Mouse (Mus musculus) hindbrain, embryonic 12.5 days (tissue): Measurements from ENCODE around the gene Cdyl2. TPM values are rescaled to one million over a fixed set of nuclear protein-coding genes. Genes with fewer than 3 reads are reported as not detected.

Source experiments
- ATAC-seq: fragments of 200-750 bp; cut with Nextera tagmentation; 2 replicates; pipeline ENCODE4 v1.8.0; 2017; ENCODE audit warnings: moderate TSS enrichment; ENCODE audit not compliant: low FRiP score
- H3K27ac ChIP-seq: fragments of 300-500 bp; sonication (generic); 2 replicates; pipeline ENCODE4 v1.5.1; 2016; ENCODE audit warnings: mild to moderate bottlenecking
- H3K27me3 ChIP-seq: fragments of 300-500 bp; sonication (generic); 2 replicates; pipeline ENCODE4 v1.6.1; 2016; ENCODE audit warnings: mild to moderate bottlenecking
- H3K36me3 ChIP-seq: fragments of 300-500 bp; sonication (generic); 2 replicates; pipeline ENCODE4 v1.6.1; 2016; ENCODE audit warnings: mild to moderate bottlenecking
- H3K4me1 ChIP-seq: fragments of 300-500 bp; sonication (generic); 2 replicates; pipeline ENCODE4 v1.6.1; 2016
- H3K4me2 ChIP-seq: fragments of 300-500 bp; sonication (generic); replicated peaks from 2 replicates; pipeline ENCODE4 v1.6.1; 2016; ENCODE audit warnings: mild to moderate bottlenecking
- H3K4me3 ChIP-seq: fragments of 300-500 bp; sonication (generic); 2 replicates; pipeline ENCODE4 v1.5.1; 2016; ENCODE audit warnings: mild to moderate bottlenecking
- H3K9ac ChIP-seq: fragments of 300-500 bp; sonication (generic); 2 replicates; pipeline ENCODE4 v1.6.1; 2016; ENCODE audit warnings: mild to moderate bottlenecking, moderate library complexity
- H3K9me3 ChIP-seq: fragments of 300-500 bp; sonication (generic); replicated peaks from 2 replicates; pipeline ENCODE4 v1.6.1; 2016; ENCODE audit warnings: mild to moderate bottlenecking
- WGBS: fragments of 180-500 bp; shearing (Covaris S2); methylation state at CpG from one replicate; pipeline ENCODE4 v1.1.7; 2016; 5-methylcytosine and 5-hydroxymethylcytosine counted together
- polyA plus RNA-seq: library from polyadenylated mRNA; unstranded; fragments of >200 nt; fragmentation: Nextera tagmentation; extraction: Ambion mirVana; gene quantifications from 2 replicates; pipeline ENCODE4 v1.2.1, GENCODE M21; 2016

The Cdyl2 gene
- polyA plus RNA-seq, 1 experiment from 2014 or later, result 7.0 TPM

- H3K4me1 ChIP-seq, result 0 out of 2 replicates have a peak, but pooled peaks cover 6% of the 10 kb centered on the region
- H3K36me3 ChIP-seq, result no peaks in the 10 kb centered on the region
- H3K4me2 ChIP-seq, result no peak overlapping the region
- no peaks in the 10 kb centered on the region for H3K9me3 ChIP-seq
- H3K27ac ChIP-seq, result no peak overlapping the region
- H3K4me3 ChIP-seq, result no peak overlapping the region
- no peaks in the 10 kb centered on the region for H3K27me3 ChIP-seq
- no peak for ATAC-seq
- no peak overlapping the region for H3K9ac ChIP-seq
Measured at GRCm38 (mm10) chr8:116616369-116616768, 116.4 kb downstream of the Cdyl2 start.

GRCm38 (mm10) chr8:116614901-116615300, 117.9 kb downstream of the Cdyl2 start:
- Histone ChIP-seq H3K4me2 (no peak overlapping the region), H3K27ac (no peak overlapping the region), H3K9me3 (no peaks in the 10 kb centered on the region), H3K27me3 (no peaks in the 10 kb centered on the region), H3K4me3 (no peak overlapping the region), H3K4me1 (no peaks in the 10 kb centered on the region), H3K9ac (no peak overlapping the region), H3K36me3 (no peaks in the 10 kb centered on the region)
- ATAC-seq, result no peak
- WGBS, result 79% methylated on average over 7 of the region's 7 CpGs

- Histone ChIP-seq H3K4me3 (no peak overlapping the region), H3K4me1 (no peaks in the 10 kb centered on the region), H3K4me2 (no peak overlapping the region), H3K9me3 (peaks cover 15% of the 10 kb centered on the region), H3K27ac (no peak overlapping the region), H3K27me3 (no peaks in the 10 kb centered on the region), H3K36me3 (no peaks in the 10 kb centered on the region), H3K9ac (no peak overlapping the region)
- no peak for ATAC-seq
- WGBS, result 47% methylated on average over 13 of the region's 13 CpGs
Measured at GRCm38 (mm10) chr8:116606171-116606570, 126.6 kb downstream of the Cdyl2 start.

- no peak for ATAC-seq
- no peaks in the 10 kb centered on the region for H3K36me3 ChIP-seq
- H3K9ac ChIP-seq, result no peak overlapping the region
- 89% methylated on average over 4 of the region's 4 CpGs for WGBS
- H3K4me2 ChIP-seq, result no peak overlapping the region
- no peak overlapping the region for H3K27ac ChIP-seq
- no peaks in the 10 kb centered on the region for H3K27me3 ChIP-seq
- no peak overlapping the region for H3K4me3 ChIP-seq
- peaks cover 15% of the 10 kb centered on the region for H3K9me3 ChIP-seq
- no peaks in the 10 kb centered on the region for H3K4me1 ChIP-seq
Measured at GRCm38 (mm10) chr8:116602806-116603205, 130.0 kb downstream of the Cdyl2 start.

GRCm38 (mm10) chr8:116599728-116600127, 133.1 kb downstream of the Cdyl2 start:
- 90% methylated on average over 6 of the region's 6 CpGs for WGBS
- Histone ChIP-seq H3K27ac (no peak overlapping the region), H3K27me3 (no peaks in the 10 kb centered on the region), H3K9me3 (peaks cover 15% of the 10 kb centered on the region), H3K4me1 (no peaks in the 10 kb centered on the region), H3K4me3 (no peak overlapping the region), H3K9ac (no peak overlapping the region), H3K36me3 (no peaks in the 10 kb centered on the region), H3K4me2 (no peak overlapping the region)
- no peak for ATAC-seq

GRCm38 (mm10) chr8:116591226-116591625, 141.6 kb downstream of the Cdyl2 start:
- no peaks in the 10 kb centered on the region for H3K4me1 ChIP-seq
- WGBS, result 83% methylated on average over 10 of the region's 10 CpGs

GRCm38 (mm10) chr8:116590546-116590945, 142.2 kb downstream of the Cdyl2 start:
- Histone ChIP-seq H3K4me2 (no peak overlapping the region), H3K36me3 (no peaks in the 10 kb centered on the region), H3K9me3 (no peaks in the 10 kb centered on the region), H3K27me3 (no peaks in the 10 kb centered on the region), H3K27ac (no peak overlapping the region), H3K4me3 (no peak overlapping the region), H3K9ac (no peak overlapping the region), H3K4me1 (no peaks in the 10 kb centered on the region)
- WGBS, result 86% methylated on average over 4 of the region's 4 CpGs
- no peak for ATAC-seq

More at GRCm38 (mm10) chr8:116591226-116591625, 141.6 kb downstream of the Cdyl2 start:
- H3K4me2 ChIP-seq, result no peak overlapping the region
- no peak for ATAC-seq
- H3K27ac ChIP-seq, result no peak overlapping the region
- H3K9ac ChIP-seq, result no peak overlapping the region
- no peak overlapping the region for H3K4me3 ChIP-seq
- no peaks in the 10 kb centered on the region for H3K27me3 ChIP-seq
- no peaks in the 10 kb centered on the region for H3K36me3 ChIP-seq
- no peaks in the 10 kb centered on the region for H3K9me3 ChIP-seq

- no peaks in the 10 kb centered on the region for H3K4me1 ChIP-seq
- no peak overlapping the region for H3K27ac ChIP-seq
- no peak overlapping the region for H3K4me2 ChIP-seq
- H3K27me3 ChIP-seq, result no peaks in the 10 kb centered on the region
- ATAC-seq, result no peak
- H3K36me3 ChIP-seq, result no peaks in the 10 kb centered on the region
- 88% methylated on average over 14 of the region's 14 CpGs for WGBS
- no peak overlapping the region for H3K4me3 ChIP-seq
- no peak overlapping the region for H3K9ac ChIP-seq
- no peaks in the 10 kb centered on the region for H3K9me3 ChIP-seq
Measured at GRCm38 (mm10) chr8:116590106-116590505, 142.7 kb downstream of the Cdyl2 start.

GRCm38 (mm10) chr8:116587616-116588468, 144.9 kb downstream of the Cdyl2 start:
- no peaks in the 10 kb centered on the region for H3K4me1 ChIP-seq
- H3K4me3 ChIP-seq, result no peak overlapping the region
- H3K36me3 ChIP-seq, result peaks cover 5% of the 10 kb centered on the region; the same call in 1 of the 2 replicates
- no peak for ATAC-seq
- H3K27ac ChIP-seq, result no peak overlapping the region
- no peak overlapping the region for H3K4me2 ChIP-seq
- no peaks in the 10 kb centered on the region for H3K27me3 ChIP-seq
- no peak overlapping the region for H3K9ac ChIP-seq
- H3K9me3 ChIP-seq, result no peaks in the 10 kb centered on the region
- WGBS, result 79% methylated on average over 19 of the region's 19 CpGs

- WGBS, result 82% methylated on average over 11 of the region's 11 CpGs
- H3K27ac ChIP-seq, result no peak overlapping the region
- H3K4me3 ChIP-seq, result no peak overlapping the region
- H3K9ac ChIP-seq, result no peak overlapping the region
- no peaks in the 10 kb centered on the region for H3K4me1 ChIP-seq
- H3K4me2 ChIP-seq, result no peak overlapping the region
- no peaks in the 10 kb centered on the region for H3K9me3 ChIP-seq
- ATAC-seq, result no peak
- no peaks in the 10 kb centered on the region for H3K27me3 ChIP-seq
- peaks cover 10% of the 10 kb centered on the region; the same call in 1 of the 2 replicates for H3K36me3 ChIP-seq
Measured at GRCm38 (mm10) chr8:116581318-116582019, 151.3 kb downstream of the Cdyl2 start.

- Histone ChIP-seq H3K27me3 (no peaks in the 10 kb centered on the region), H3K36me3 (peaks cover 7% of the 10 kb centered on the region), H3K9me3 (no peaks in the 10 kb centered on the region), H3K4me2 (no peak overlapping the region), H3K27ac (no peak overlapping the region), H3K4me3 (no peak overlapping the region), H3K4me1 (no peaks in the 10 kb centered on the region), H3K9ac (no peak overlapping the region)
- 91% methylated on average over 2 of the region's 2 CpGs for WGBS
- ATAC-seq, result no peak
Measured at GRCm38 (mm10) chr8:116576732-116577131, 156.1 kb downstream of the Cdyl2 start.

- no peak overlapping the region for H3K4me3 ChIP-seq
- no peak overlapping the region for H3K27ac ChIP-seq
- H3K27me3 ChIP-seq, result no peaks in the 10 kb centered on the region
- no peaks in the 10 kb centered on the region for H3K4me1 ChIP-seq
- H3K36me3 ChIP-seq, result peaks cover 7% of the 10 kb centered on the region
- no peak overlapping the region for H3K4me2 ChIP-seq
- 88% methylated on average over 5 of the region's 5 CpGs for WGBS
- no peak overlapping the region for H3K9ac ChIP-seq
- ATAC-seq, result no peak
- no peaks in the 10 kb centered on the region for H3K9me3 ChIP-seq
Measured at GRCm38 (mm10) chr8:116573085-116573484, 159.7 kb downstream of the Cdyl2 start.
